Mouse (Mus musculus) megakaryocyte progenitor cell, adult 5-6 weeks (primary cell): ENCODE data around the gene Olfr303. TPM values are rescaled to one million over a fixed set of nuclear protein-coding genes. Genes with fewer than 3 reads are reported as not detected.
"Not testable (repeated sequence)": the region's sequence is repeated elsewhere in the genome, so short reads cannot be mapped to it uniquely, and the experiment has no call there.

Source experiments
- ATAC-seq: replicated peaks from 2 replicates; pipeline ENCODE4 v1.8.0; 2016; ENCODE audit warnings: mild to moderate bottlenecking, moderate TSS enrichment, inconsistent platforms; ENCODE audit not compliant: poor library complexity
- total RNA-seq, 2 experiments: library from RNA; stranded (forward) in 1 of 2; stranded (reverse) in 1 of 2; fragments of 157-497, 149-512 nt in 1 of 2; fragments of 200-1000 nt in 1 of 2; gene quantifications; 2 replicates each; pipeline versions ENCODE4 v1.2.3 to v1.2.4; 2015 to 2017

Gene Olfr303
- total RNA-seq (2015), result not detected in 2 replicates
- total RNA-seq (2017), result not detected in 2 replicates

DNA sequence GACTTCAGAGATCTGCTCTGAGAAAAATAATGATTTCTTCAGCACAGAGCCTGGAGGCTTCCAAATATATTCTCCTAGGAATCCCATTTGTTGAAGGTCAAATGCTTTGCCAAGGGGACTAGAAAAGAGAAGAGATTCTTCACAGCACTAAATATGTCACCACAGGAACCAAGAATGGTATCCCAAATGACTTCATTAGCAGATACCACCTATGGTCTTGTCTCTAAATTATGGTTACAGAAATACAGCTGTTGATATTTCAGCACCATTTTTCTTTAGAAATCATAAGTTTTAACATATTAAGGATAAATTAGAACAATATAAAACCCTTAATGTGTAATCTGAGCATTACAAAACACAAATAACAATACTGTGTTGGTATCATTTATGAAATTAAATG lies at the start of gene Olfr303:
Olfr303 (minus strand) TSS at position 101 of the 400 bp plus-strand sequence.
- ATAC-seq, result no peak

DNA sequence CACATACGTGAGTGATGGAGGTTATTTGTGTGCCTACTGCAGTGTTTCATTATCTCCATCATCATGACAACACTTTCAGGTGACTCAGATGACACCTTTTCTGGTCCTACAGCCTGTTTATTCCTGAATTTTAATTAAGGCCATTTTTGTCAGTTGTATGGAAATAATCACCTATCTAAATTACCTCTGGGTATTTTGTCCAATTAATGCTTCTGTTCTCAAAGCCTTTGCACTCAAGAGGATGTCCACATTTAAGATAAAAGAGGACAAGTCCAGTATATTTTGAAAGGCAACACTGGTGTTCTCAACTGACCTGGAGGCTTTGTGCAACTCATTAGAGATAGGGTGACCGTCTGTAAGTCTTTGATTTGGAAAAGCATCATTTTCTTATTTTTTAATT lies 6.0 kb upstream of the Olfr303 start, which contains the start of gene Olfr301:
Olfr301 (plus strand) TSS at position 301 of the 400 bp plus-strand sequence.
- no peak for ATAC-seq

DNA sequence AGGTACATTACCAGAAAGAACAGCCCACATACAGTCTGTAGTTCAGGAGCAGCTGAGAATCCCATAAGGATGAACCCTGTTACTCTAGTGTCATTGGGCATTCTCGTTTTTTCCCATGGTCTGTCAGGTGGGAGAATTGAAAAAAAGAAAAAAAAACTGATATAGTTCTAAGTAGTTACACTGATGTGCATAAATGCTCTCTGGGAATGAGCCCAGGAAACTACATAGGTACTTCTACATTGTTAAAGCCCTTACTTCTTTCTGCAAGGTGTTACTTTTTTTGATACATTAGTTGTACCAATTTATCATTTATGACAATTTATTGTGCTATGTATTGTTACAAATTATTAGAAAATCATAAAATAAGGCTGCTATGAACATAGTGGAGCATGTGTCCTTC lies 11.0 kb downstream of the Olfr303 start, which contains the start of gene Olfr304:
Olfr304 (minus strand) TSS at position 101 of the 400 bp plus-strand sequence.
- ATAC-seq, result no peak

DNA sequence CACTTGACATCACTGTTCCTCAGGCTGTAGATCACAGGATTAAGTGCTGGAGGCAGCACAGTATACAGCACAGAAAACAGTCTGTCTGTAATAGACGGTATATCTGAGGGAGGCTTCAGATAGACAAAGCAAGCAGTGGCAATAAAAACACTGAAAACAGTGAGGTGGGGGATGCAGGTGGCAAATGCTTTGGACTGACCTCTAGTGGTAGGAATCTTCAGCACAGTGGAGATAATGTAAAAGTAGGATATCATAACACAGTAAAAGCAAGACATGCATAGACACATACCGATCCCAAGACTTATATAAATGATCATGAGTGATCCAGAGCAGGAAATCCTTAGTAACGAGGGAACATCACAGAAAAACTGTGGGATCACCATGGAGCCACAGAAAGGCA lies 11.8 kb downstream of the Olfr303 start:
- no peak for ATAC-seq

DNA sequence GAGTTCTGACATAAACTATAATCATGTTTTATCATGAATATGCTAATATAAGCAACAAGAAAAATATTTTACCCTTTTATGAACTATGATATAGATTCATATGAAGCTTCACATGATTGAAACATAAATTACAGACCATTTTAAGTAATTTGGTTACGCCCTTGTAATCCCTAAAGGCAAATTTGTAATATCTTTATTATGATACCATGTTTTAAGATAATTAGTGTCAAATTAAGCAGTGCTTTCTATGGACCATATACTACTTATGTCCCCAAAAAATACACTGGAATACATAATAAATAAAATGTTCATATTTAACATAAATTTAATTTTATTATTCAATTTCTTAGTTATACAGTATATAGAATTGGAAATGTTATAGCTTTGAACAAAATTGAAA lies 30.8 kb downstream of the Olfr303 start, which contains the start of gene Olfr305:
Olfr305 (minus strand) TSS at position 101 of the 400 bp plus-strand sequence.
- ATAC-seq, result no peak

DNA sequence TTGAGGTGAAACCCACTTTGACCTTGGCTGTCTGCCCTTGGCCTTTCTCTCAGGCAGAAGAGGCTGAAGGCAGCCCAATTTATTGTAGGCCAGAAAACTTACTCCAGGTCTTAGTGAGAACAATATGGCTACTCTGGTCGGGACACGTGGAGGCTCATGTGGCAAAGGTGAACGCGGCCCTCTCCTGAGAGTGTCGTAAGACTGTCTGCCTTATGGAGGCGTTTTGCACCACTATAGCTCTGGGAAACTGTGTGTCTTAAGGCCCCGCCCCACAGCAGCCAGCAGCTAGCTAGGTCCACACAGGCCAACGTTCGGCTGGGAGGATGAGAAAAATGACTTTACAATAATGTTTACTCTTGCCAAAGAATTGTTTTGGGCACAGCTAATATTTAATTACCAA lies 51.3 kb downstream of the Olfr303 start:
- not testable (repeated sequence) for ATAC-seq

DNA sequence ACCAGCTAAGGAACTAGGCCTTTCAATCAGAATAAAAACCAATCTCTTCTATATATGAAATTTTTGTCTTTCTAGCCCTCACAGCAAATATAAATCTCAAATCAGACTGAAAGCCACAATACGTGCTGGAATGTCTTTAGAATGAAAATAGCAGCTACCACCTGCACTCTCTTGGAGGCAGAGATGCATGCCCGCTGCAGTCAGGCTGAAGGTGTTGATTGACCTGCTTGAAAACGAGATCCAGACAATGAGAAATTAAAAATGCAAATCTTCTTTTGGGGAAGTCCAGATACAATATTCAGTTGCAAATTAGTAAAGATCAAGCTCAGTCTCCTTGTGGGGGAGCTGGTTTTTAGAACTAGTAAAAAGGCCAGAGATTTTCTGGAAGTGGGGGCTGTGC lies 53.3 kb downstream of the Olfr303 start:
- no peak for ATAC-seq

DNA sequence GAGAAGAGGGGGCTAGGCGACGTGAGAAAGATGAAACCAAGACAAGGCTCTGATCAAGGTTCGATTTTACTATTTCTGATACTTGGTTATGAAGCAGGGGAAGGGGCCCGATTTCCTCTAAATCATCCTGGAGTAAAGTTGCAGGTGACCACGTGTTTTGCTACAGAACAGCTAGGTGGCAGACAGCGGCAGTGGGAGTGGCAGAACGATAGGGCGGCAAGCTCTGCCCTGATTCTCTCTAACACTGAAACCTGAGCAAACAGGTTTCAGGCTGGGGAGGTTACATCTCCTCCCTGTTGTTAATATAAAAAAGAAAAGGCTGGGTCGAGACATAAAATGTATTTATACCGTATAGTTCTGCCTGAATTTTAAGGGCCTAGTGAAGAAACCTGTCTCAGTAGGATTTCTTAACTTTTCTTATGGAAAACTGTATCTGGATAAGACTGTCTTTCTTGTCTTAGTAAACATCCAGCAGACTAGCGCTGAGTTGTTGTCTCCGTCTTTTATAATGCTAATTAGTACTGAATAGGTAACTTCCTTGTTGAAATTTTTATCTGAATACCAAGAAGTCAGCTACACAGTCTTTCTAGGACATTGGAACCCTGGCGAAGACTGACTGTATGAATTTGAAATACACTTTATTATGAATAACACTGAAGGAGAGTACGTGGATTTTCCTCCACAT lies 54.6 kb downstream of the Olfr303 start:
- ATAC-seq, result no peak

Other genes with a start within 250 kb of the Olfr303 start
- not detected in 2 replicates for gene Vmn2r75, start 226.0 kb downstream of the Olfr303 start, total RNA-seq (2015)
- gene Vmn2r75, start 226.0 kb downstream of the Olfr303 start, total RNA-seq (2017), result not detected in 2 replicates
- gene Vmn2r76, start 151.5 kb downstream of the Olfr303 start, total RNA-seq (2015), result not detected in 2 replicates
- gene Vmn2r76, start 151.5 kb downstream of the Olfr303 start, total RNA-seq (2017), result not detected in 2 replicates
- gene Olfr310, start 120.6 kb downstream of the Olfr303 start, total RNA-seq (2015), result not detected in 2 replicates
- not detected in 2 replicates for gene Olfr310, start 120.6 kb downstream of the Olfr303 start, total RNA-seq (2017)
- not detected in 2 replicates for gene Olfr309, start 84.1 kb downstream of the Olfr303 start, total RNA-seq (2015)
- gene Olfr309, start 84.1 kb downstream of the Olfr303 start, total RNA-seq (2017), result not detected in 2 replicates
- not detected in 2 replicates for gene Olfr308, start 72.2 kb downstream of the Olfr303 start, total RNA-seq (2015)
- gene Olfr308, start 72.2 kb downstream of the Olfr303 start, total RNA-seq (2017), result not detected in 2 replicates
- not detected in 2 replicates for gene Olfr307, start 60.2 kb downstream of the Olfr303 start, total RNA-seq (2015)
- gene Olfr307, start 60.2 kb downstream of the Olfr303 start, total RNA-seq (2017), result not detected in 2 replicates
- gene Olfr305, start 30.9 kb downstream of the Olfr303 start, total RNA-seq (2015), result not detected in 2 replicates
- not detected in 2 replicates for gene Olfr305, start 30.9 kb downstream of the Olfr303 start, total RNA-seq (2017)
- gene Olfr304, start 11.1 kb downstream of the Olfr303 start, total RNA-seq (2015), result not detected in 2 replicates
- not detected in 2 replicates for gene Olfr304, start 11.1 kb downstream of the Olfr303 start, total RNA-seq (2017)
- gene Olfr301, start 6.1 kb upstream of the Olfr303 start, total RNA-seq (2015), result not detected in 2 replicates
- not detected in 2 replicates for gene Olfr301, start 6.1 kb upstream of the Olfr303 start, total RNA-seq (2017)
- not detected in 2 replicates for gene Olfr299, start 62.1 kb upstream of the Olfr303 start, total RNA-seq (2015)
- gene Olfr299, start 62.1 kb upstream of the Olfr303 start, total RNA-seq (2017), result not detected in 2 replicates
- gene Olfr298, start 94.7 kb upstream of the Olfr303 start, total RNA-seq (2015), result not detected in 2 replicates
- gene Olfr298, start 94.7 kb upstream of the Olfr303 start, total RNA-seq (2017), result not detected in 2 replicates
- not detected in 2 replicates for gene Olfr297, start 122.2 kb upstream of the Olfr303 start, total RNA-seq (2015)
- gene Olfr297, start 122.2 kb upstream of the Olfr303 start, total RNA-seq (2017), result not detected in 2 replicates
- gene Olfr295, start 186.1 kb upstream of the Olfr303 start, total RNA-seq (2015), result not detected in 2 replicates
- not detected in 2 replicates for gene Olfr295, start 186.1 kb upstream of the Olfr303 start, total RNA-seq (2017)
- not detected in 2 replicates for gene Olfr294, start 218.9 kb upstream of the Olfr303 start, total RNA-seq (2015)
- not detected in 2 replicates for gene Olfr294, start 218.9 kb upstream of the Olfr303 start, total RNA-seq (2017)